Mouse (Mus musculus): Measurements from ENCODE around the gene Lbh. TPM values are rescaled to one million over a fixed set of nuclear protein-coding genes. Genes with fewer than 3 reads are reported as not detected.

Lbh gene
- total RNA-seq (2014; rRNA removed) (79.4 and 103 TPM in 2 replicates), polyA plus RNA-seq (2015; fragmentation: Nextera tagmentation; extraction: Ambion mirVana) (4.3 and 4.6 TPM in 2 replicates)

- H3K4me1 ChIP-seq (ENCODE audit: insufficient read depth, low read length), result peaks cover 19% of the 10 kb centered on the region; the same call in 1 of the 2 replicates
- H3K4me2 ChIP-seq (ENCODE audit: low read depth, low read length), result peak within 1 kb of the TSS; percentile 64
- H3K27ac ChIP-seq, result peak within 1 kb of the TSS; percentile 95
- peak; percentile 94 for ATAC-seq
- H3K36me3 ChIP-seq (ENCODE audit: insufficient read depth, low read length), result no peaks in the 10 kb centered on the region; the same call in 1 of the 2 replicates
- WGBS, result under 1% methylated on average over 34 of the region's 35 CpGs
- peak within 1 kb of the TSS; percentile 57 for H3K4me3 ChIP-seq (ENCODE audit: low read length)
- DNase-seq (ENCODE audit: low spot score), result peak; percentile 97
- H3K9me3 ChIP-seq (ENCODE audit: low read length), result no peaks in the 10 kb centered on the region
- TF ChIP-seq CTCF (IDR thresholded peaks at IDR 0.05; ENCODE audit: low read depth), result no peak
- H3K9ac ChIP-seq (replicated peaks; ENCODE audit: low read length), result peak within 1 kb of the TSS; percentile 83
- H3K27me3 ChIP-seq (ENCODE audit: insufficient read depth, low read length), result no peaks in the 10 kb centered on the region
Observed at GRCm38 (mm10) chr17:72918053-72918452, at the start of gene Lbh. Lbh (plus strand) TSS chr17:72918305.

- no peak for ATAC-seq
- Histone ChIP-seq H3K9ac (replicated peaks; ENCODE audit: low read length) (no peak overlapping the region), H3K27ac (no peak overlapping the region), H3K36me3 (ENCODE audit: insufficient read depth, low read length) (no peaks in the 10 kb centered on the region), H3K4me3 (ENCODE audit: low read length) (no peak overlapping the region), H3K4me1 (ENCODE audit: insufficient read depth, low read length) (no peaks in the 10 kb centered on the region), H3K4me2 (ENCODE audit: low read depth, low read length) (no peak overlapping the region), H3K27me3 (ENCODE audit: insufficient read depth, low read length) (no peaks in the 10 kb centered on the region), H3K9me3 (ENCODE audit: low read length) (no peaks in the 10 kb centered on the region)
- no peak for DNase-seq (ENCODE audit: low spot score)
- no peak for TF ChIP-seq CTCF (IDR thresholded peaks at IDR 0.05; ENCODE audit: low read depth)
- 85% methylated on average over 9 of the region's 9 CpGs for WGBS
Observed at GRCm38 (mm10) chr17:72878979-72879378, 39.1 kb upstream of the Lbh start.

GRCm38 (mm10) chr17:72880156-72880555 lies 37.9 kb upstream of the Lbh start:
- no peak overlapping the region for H3K4me2 ChIP-seq (ENCODE audit: low read depth, low read length)
- ATAC-seq (no peak), DNase-seq (ENCODE audit: low spot score) (no peak)

GRCm38 (mm10) chr17:72881051-72881450 lies 37.1 kb upstream of the Lbh start:
- ATAC-seq, result no peak
- WGBS, result 62% methylated on average over 3 of the region's 3 CpGs

More at GRCm38 (mm10) chr17:72880156-72880555, 37.9 kb upstream of the Lbh start:
- Histone ChIP-seq H3K27me3 (ENCODE audit: insufficient read depth, low read length) (no peaks in the 10 kb centered on the region), H3K9ac (replicated peaks; ENCODE audit: low read length) (no peak overlapping the region), H3K27ac (no peak overlapping the region), H3K4me1 (ENCODE audit: insufficient read depth, low read length) (no peaks in the 10 kb centered on the region), H3K36me3 (ENCODE audit: insufficient read depth, low read length) (no peaks in the 10 kb centered on the region), H3K9me3 (ENCODE audit: low read length) (no peaks in the 10 kb centered on the region), H3K4me3 (ENCODE audit: low read length) (no peak overlapping the region)
- 79% methylated on average over 3 of the region's 3 CpGs for WGBS
- no peak for TF ChIP-seq CTCF (IDR thresholded peaks at IDR 0.05; ENCODE audit: low read depth)

GRCm38 (mm10) chr17:72881804-72882203 lies 36.3 kb upstream of the Lbh start:
- Histone ChIP-seq H3K27me3 (ENCODE audit: insufficient read depth, low read length) (no peaks in the 10 kb centered on the region), H3K9ac (replicated peaks; ENCODE audit: low read length) (no peak overlapping the region), H3K36me3 (ENCODE audit: insufficient read depth, low read length) (no peaks in the 10 kb centered on the region), H3K4me1 (ENCODE audit: insufficient read depth, low read length) (no peaks in the 10 kb centered on the region), H3K4me2 (ENCODE audit: low read depth, low read length) (no peak overlapping the region), H3K9me3 (ENCODE audit: low read length) (no peaks in the 10 kb centered on the region), H3K27ac (no peak overlapping the region), H3K4me3 (ENCODE audit: low read length) (no peak overlapping the region)
- ATAC-seq, result no peak
- WGBS, result 53% methylated on average over 1 of the region's 1 CpGs
- no peak for TF ChIP-seq CTCF (IDR thresholded peaks at IDR 0.05; ENCODE audit: low read depth)
- no peak for DNase-seq (ENCODE audit: low spot score)

More at GRCm38 (mm10) chr17:72881051-72881450, 37.1 kb upstream of the Lbh start:
- Histone ChIP-seq H3K27ac (no peak overlapping the region), H3K27me3 (ENCODE audit: insufficient read depth, low read length) (no peaks in the 10 kb centered on the region), H3K4me2 (ENCODE audit: low read depth, low read length) (no peak overlapping the region), H3K4me3 (ENCODE audit: low read length) (no peak overlapping the region), H3K9ac (replicated peaks; ENCODE audit: low read length) (no peak overlapping the region), H3K9me3 (ENCODE audit: low read length) (no peaks in the 10 kb centered on the region), H3K4me1 (ENCODE audit: insufficient read depth, low read length) (no peaks in the 10 kb centered on the region), H3K36me3 (ENCODE audit: insufficient read depth, low read length) (no peaks in the 10 kb centered on the region)
- no peak for DNase-seq (ENCODE audit: low spot score)
- TF ChIP-seq CTCF (IDR thresholded peaks at IDR 0.05; ENCODE audit: low read depth), result no peak

- TF ChIP-seq CTCF (IDR thresholded peaks at IDR 0.05; ENCODE audit: low read depth), result peak; percentile 83
- H3K4me3 ChIP-seq (ENCODE audit: low read length), result no peak overlapping the region
- DNase-seq (ENCODE audit: low spot score) (peak; percentile 94), ATAC-seq (peak; percentile 94)
- H3K9me3 ChIP-seq (ENCODE audit: low read length), result no peaks in the 10 kb centered on the region
- WGBS, result 15% methylated on average over 20 of the region's 20 CpGs
- peak overlapping the region; percentile 66 for H3K27ac ChIP-seq
- no peak overlapping the region for H3K9ac ChIP-seq (replicated peaks; ENCODE audit: low read length)
- 0 out of 2 replicates have a peak overlapping the region, but pooled peaks have one; percentile 12 for H3K4me2 ChIP-seq (ENCODE audit: low read depth, low read length)
- H3K4me1 ChIP-seq (ENCODE audit: insufficient read depth, low read length), result no peaks in the 10 kb centered on the region
- no peaks in the 10 kb centered on the region for H3K27me3 ChIP-seq (ENCODE audit: insufficient read depth, low read length)
- no peaks in the 10 kb centered on the region for H3K36me3 ChIP-seq (ENCODE audit: insufficient read depth, low read length)
Observed at GRCm38 (mm10) chr17:72889556-72890397, 28.3 kb upstream of the Lbh start.

Measured in hindbrain, postnatal 0 days (tissue).